Mouse (Mus musculus): ENCODE measurements around the gene Tmem221.

- TF ChIP-seq POLR2A (IDR thresholded peaks at IDR 0.05; ENCODE audit: insufficient read length, low read depth), result no peak
- TF ChIP-seq CEBPB (IDR thresholded peaks at IDR 0.05; ENCODE audit: insufficient read depth, poor library complexity, severe bottlenecking), result no peak
- TF ChIP-seq TCF12 (IDR thresholded peaks at IDR 0.05; ENCODE audit: insufficient read depth, poor library complexity, severe bottlenecking), result no peak
- no peak for TF ChIP-seq SRF (IDR thresholded peaks at IDR 0.05; ENCODE audit: control insufficient read depth, insufficient read length, low read depth)
- TF ChIP-seq MYOG (IDR thresholded peaks at IDR 0.05; ENCODE audit: control insufficient read depth in 1 of 3, insufficient read depth in 1 of 3, insufficient read length in 2 of 3, low read depth in 2 of 3), result no peak
- no peak for TF ChIP-seq E2F4 (IDR thresholded peaks at IDR 0.05; ENCODE audit: insufficient read depth)
- no peak for TF ChIP-seq POLR2AphosphoS2 (IDR thresholded peaks at IDR 0.05; ENCODE audit: insufficient read length, low read depth)
- TF ChIP-seq TCF3 (IDR thresholded peaks at IDR 0.05; ENCODE audit: insufficient read length, low read depth), result no peak
- peak; percentile 31 for TF ChIP-seq USF1 (IDR thresholded peaks at IDR 0.05; ENCODE audit: low read depth)
- no peak for TF ChIP-seq MAX (IDR thresholded peaks at IDR 0.05; ENCODE audit: low read depth)
- TF ChIP-seq MYOD1 (IDR thresholded peaks at IDR 0.05; ENCODE audit: control insufficient read depth in 1 of 3, insufficient read length in 2 of 3, low read depth in 2 of 3), result no peak
These were observed 49.4 kb downstream of the Tmem221 start for GRCm38 (mm10) chr8:71509316-71509715.

Data from myocyte (in vitro differentiated cells).